Mouse (Mus musculus) hematopoietic stem cell, adult 5-6 weeks (primary cell): ENCODE results near the gene Clec12b. TPM values are rescaled to one million over a fixed set of nuclear protein-coding genes. Genes with fewer than 3 reads are reported as not detected.
A peak's percentile ranks its signal among the peaks of the same experiment; 100 is the strongest.
"Not testable (repeated sequence)": the region's sequence is repeated elsewhere in the genome, so short reads cannot be mapped to it uniquely, and the experiment has no call there.

Experiments used
- ATAC-seq, 2 experiments: fragments of 125-278 bp in 1 of 2; replicated peaks in 1 of 2; 2 replicates each; pipeline ENCODE4 v1.8.0; 2016 to 2017; ENCODE audit warnings: inconsistent platforms in 2 of 2, mild to moderate bottlenecking in 2 of 2, moderate number of reproducible peaks in 2 of 2, low read depth in 1 of 2, moderate TSS enrichment in 1 of 2; ENCODE audit not compliant: low FRiP score in 2 of 2, poor library complexity in 2 of 2, severe bottlenecking in 2 of 2, insufficient read depth in 1 of 2, low TSS enrichment in 1 of 2
- total RNA-seq: library from RNA; stranded (forward); fragments of 172-1452, 232-1000 nt; gene quantifications from 2 replicates; pipeline ENCODE4 v1.2.3, GENCODE M21; 2017

Gene Clec12b
- total RNA-seq, 1 experiment from 2014 or later, result not detected

DNA sequence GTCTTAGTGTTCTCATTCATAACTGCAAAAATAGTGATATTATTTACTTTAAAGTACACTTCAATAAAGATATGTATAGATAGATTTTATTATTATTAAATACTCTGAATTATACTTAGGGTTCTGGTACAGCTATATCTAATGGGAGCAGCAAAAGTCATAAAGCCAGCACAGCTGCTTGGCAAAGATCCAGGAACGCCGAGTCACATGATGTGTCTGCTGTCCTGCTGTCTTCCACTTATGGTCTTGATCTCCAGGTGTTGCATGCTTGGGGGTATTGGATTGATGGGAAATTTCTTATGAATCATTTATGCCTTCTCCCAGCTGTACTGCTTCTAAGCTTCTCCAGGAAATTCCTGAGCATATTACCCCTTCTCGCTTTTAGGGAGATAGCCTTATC lies 2.2 kb downstream of the Clec12b start:
- no peak for ATAC-seq

GRCm38 (mm10) chr6:129381736-129382135 lies 3.9 kb downstream of the Clec12b start:
- ATAC-seq, result no peak

DNA sequence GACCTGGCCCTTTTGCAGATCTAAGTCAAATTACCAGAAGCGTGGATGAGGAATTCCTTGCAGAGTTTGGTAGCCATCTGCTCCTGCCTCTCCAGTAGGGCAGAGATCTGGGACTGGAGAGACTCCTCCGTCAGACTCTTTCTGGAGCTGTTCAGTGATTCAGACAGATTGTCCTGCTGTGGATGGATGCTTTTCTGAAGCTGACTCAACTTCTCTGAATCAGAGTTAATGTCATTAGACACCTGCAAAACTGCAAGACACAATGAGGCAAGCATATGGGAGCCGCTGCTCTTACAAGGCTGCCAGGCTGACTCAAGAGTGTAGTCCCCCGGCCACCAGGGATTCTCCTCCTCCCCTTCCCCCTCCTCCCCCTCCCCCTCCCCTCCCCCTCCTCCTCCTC lies 5.2 kb downstream of the Clec12b start:
- no peak for ATAC-seq

- ATAC-seq, result peak; percentile 83 to 94
Measured at GRCm38 (mm10) chr6:129374937-129375471, 10.7 kb downstream of the Clec12b start.

GRCm38 (mm10) chr6:129369374-129370132 lies 16.1 kb downstream of the Clec12b start:
- ATAC-seq, result 0 out of 4 replicates have a peak, but pooled peaks of 1 of the 2 experiments have one; percentile 23

GRCm38 (mm10) chr6:129365959-129366359 lies 19.7 kb downstream of the Clec12b start:
- ATAC-seq, result peak; percentile 82 to 83

GRCm38 (mm10) chr6:129363942-129364341 lies 21.7 kb downstream of the Clec12b start:
- no peak for ATAC-seq

- ATAC-seq, result no peak
Measured at GRCm38 (mm10) chr6:129359515-129359914, 26.2 kb downstream of the Clec12b start.

- peak in 1 of 2 experiments; percentile 64; a peak in 1 of 4 replicates for ATAC-seq
Measured at GRCm38 (mm10) chr6:129356430-129356829, 29.2 kb downstream of the Clec12b start.

DNA sequence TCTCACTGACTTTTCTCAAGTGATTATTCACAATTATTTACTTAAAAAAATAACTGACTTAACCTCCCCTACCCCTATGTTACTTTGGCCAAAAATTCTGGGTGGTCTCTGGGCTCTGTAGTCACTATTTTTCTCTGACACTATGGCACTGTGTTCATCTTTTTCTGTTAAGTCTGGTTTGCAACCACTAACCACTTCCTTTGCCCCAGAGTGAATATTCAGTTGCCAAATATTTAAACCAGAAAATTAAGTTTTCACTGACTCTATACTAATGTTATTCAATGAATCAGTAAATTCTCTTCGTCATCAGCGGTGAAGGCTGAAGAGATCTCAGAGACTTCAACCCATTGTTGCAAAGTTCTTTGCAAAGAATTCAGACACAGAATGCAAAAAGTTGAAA lies 29.9 kb downstream of the Clec12b start:
- peak; percentile 67 to 72; a peak in 1 of 4 replicates for ATAC-seq

- no peak for ATAC-seq
Measured at GRCm38 (mm10) chr6:129351091-129351490, 34.6 kb downstream of the Clec12b start.

GRCm38 (mm10) chr6:129349524-129350352 lies 35.9 kb downstream of the Clec12b start:
- peak; percentile 89 to 90 for ATAC-seq

- ATAC-seq, result peak; percentile 37 to 45; a peak in 2 of 4 replicates
Measured at GRCm38 (mm10) chr6:129344408-129344807, 41.3 kb downstream of the Clec12b start.

GRCm38 (mm10) chr6:129342391-129342790 lies 43.3 kb downstream of the Clec12b start, which contains the start of gene Clec12a:
Gene Clec12a (plus strand): TSS chr6:129342691.
- not testable (repeated sequence) for ATAC-seq

DNA sequence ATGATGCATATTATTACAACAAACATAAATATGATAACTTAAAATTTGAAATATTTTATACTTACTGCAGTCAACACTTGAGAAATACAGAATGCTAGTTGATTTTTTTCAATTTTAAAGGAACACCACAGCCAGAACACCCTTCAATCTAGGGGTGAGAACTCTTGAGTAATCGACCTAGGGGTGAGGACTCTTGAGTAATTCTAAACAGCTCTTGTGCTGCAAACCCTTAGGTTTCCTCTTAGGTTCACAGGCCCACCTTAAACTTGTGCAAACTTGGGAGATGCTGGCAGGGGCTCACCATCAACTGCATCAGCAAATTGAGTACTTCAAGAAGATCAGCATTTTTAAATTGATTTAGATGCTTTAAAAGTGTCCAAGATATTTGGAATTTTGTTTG lies 47.9 kb downstream of the Clec12b start:
- peak in 1 of 2 experiments; percentile 23; a peak in 1 of 4 replicates for ATAC-seq

- ATAC-seq, result peak; percentile 99
Measured at GRCm38 (mm10) chr6:129333674-129334078, 52.0 kb downstream of the Clec12b start.

DNA sequence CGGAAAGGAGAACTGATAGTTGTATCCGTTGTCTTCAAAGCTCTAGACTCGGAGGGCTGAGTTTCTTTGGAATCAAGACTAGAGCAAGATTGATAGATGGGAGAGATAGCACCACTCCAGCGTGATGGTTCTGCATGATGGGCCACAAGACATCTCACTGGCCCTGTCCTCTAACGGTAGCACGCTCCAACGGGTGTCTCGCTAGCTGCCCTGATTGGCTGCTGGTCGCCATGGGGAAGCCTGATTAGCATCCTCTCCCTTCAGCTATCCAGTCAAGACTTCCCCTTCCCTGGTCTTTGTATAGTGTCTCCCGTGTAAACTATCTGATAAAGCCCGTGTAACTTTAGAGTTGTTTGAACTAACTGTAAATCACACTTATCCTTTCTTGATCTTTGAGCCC lies 54.1 kb downstream of the Clec12b start, which contains the start of gene 4922502D21Rik:
Gene 4922502D21Rik (minus strand): TSS at position 187 of the 400 bp plus-strand sequence.
- ATAC-seq, result no peak
